ENCODE assay signal across 12 mouse cellular contexts in the genomic region with DNA sequence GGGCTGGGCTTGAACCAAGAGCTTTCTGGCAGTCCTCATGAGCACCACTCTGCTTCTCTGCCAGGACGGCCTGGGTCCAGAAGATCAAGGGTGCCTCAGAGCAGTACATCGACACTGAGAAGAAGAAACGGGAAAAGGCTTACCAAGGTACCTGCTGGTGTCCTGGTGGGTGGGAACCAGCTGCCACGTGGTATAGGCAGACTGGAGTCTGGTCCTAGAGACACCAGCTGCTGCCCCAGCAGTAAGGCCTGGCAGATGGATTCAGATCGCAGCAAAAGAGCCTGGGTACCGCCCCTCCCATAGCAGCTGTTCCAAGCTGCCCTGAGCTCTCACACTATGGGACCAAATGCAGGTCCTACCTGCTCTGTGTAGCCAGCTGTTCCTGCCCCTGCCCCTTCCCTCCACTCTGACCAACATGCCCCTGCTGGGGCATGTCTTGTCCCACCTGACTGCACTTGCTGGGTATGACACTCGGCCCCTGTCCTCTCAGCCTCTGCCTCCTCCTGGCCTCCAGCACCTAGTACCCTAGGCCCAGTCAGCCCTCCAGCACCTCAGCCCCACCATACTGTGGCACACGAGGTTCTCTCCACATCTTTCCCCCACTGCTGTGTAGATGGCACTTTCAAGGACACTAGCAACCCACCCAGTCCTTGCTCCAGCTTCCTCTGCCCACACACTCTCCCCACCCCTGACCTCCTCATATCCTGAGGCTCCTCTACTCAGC. TPM values are rescaled to one million over a fixed set of nuclear protein-coding genes. Genes with fewer than 3 reads are reported as not detected.
DNase-seq lines count a peak whose midpoint lies in the region; ATAC-seq and TF ChIP-seq lines count a peak whose summit lies in the region.
"Had no signal": no experiment of that assay in that cellular context is flagged by ENCODE, and none has a peak within 500 bp of the region (broad histone marks: within the 10 kb centered on the region; RNA-seq: fewer than 3 reads in every experiment).

No protein-coding gene starts in this region.

- DNase-seq in forebrain, embryonic 11.5 days (ENCODE audit: low spot score) = no peak
- no peak for DNase-seq in midbrain, embryonic 11.5 days (ENCODE audit: low spot score, missing footprints)
- DNase-seq in layer of hippocampus, adult 18-20 months (ENCODE audit: low spot score in 2 of 2) = no peak
- DNase-seq in thymus, postnatal 10 days (ENCODE audit: low spot score in 2 of 2) = no peak
- DNase-seq: gastrocnemius, postnatal 36 days had no signal

- no peak overlapping the region for H3K4me3 ChIP-seq in forebrain, embryonic 11.5 days (ENCODE audit: low read depth, low read length)
- no peak overlapping the region for H3K4me3 ChIP-seq in forebrain, embryonic 16.5 days (replicated peaks; ENCODE audit: low read length)
- no peak overlapping the region for H3K4me3 ChIP-seq in midbrain, embryonic 12.5 days
- no peak overlapping the region for H3K4me3 ChIP-seq in midbrain, embryonic 11.5 days (ENCODE audit: low read depth, low read length)
- H3K4me3 ChIP-seq in hindbrain, embryonic 15.5 days = no peak overlapping the region
- no peak overlapping the region for H3K4me3 ChIP-seq in myocyte
- H3K4me3 ChIP-seq: embryonic facial prominence, embryonic 12.5 days had no signal

- no peak overlapping the region for H3K4me2 ChIP-seq in forebrain, embryonic 11.5 days (ENCODE audit: low read depth, low read length, severe bottlenecking)
- no peak overlapping the region for H3K4me2 ChIP-seq in forebrain, embryonic 16.5 days (ENCODE audit: low read length)
- H3K4me2 ChIP-seq in midbrain, embryonic 12.5 days (replicated peaks) = no peak overlapping the region
- H3K4me2 ChIP-seq in midbrain, embryonic 11.5 days = no peak overlapping the region
- H3K4me2 ChIP-seq in hindbrain, embryonic 15.5 days = no peak overlapping the region
- H3K4me2 ChIP-seq in myocyte (ENCODE audit: low read depth) = no peak overlapping the region
- H3K4me2 ChIP-seq: embryonic facial prominence, embryonic 12.5 days had no signal

- WGBS in forebrain, embryonic 11.5 days = 79% methylated on average over 8 of the region's 8 CpGs
- WGBS in forebrain, embryonic 16.5 days = 83% methylated on average over 8 of the region's 8 CpGs
- 83% methylated on average over 8 of the region's 8 CpGs for WGBS in midbrain, embryonic 12.5 days
- WGBS in midbrain, embryonic 11.5 days = 80% methylated on average over 8 of the region's 8 CpGs
- 70% methylated on average over 8 of the region's 8 CpGs for WGBS in hindbrain, embryonic 15.5 days

- no peaks in the 10 kb centered on the region for H3K4me1 ChIP-seq in forebrain, embryonic 11.5 days (replicated peaks; ENCODE audit: control insufficient read depth, insufficient read depth, low read length)
- no peaks in the 10 kb centered on the region for H3K4me1 ChIP-seq in forebrain, embryonic 16.5 days (replicated peaks; ENCODE audit: control insufficient read depth, insufficient read depth, low read length)
- H3K4me1 ChIP-seq in midbrain, embryonic 12.5 days = no peaks in the 10 kb centered on the region
- H3K4me1 ChIP-seq in midbrain, embryonic 11.5 days (ENCODE audit: control insufficient read depth, insufficient read depth, low read length) = no peaks in the 10 kb centered on the region
- H3K4me1 ChIP-seq in hindbrain, embryonic 15.5 days (replicated peaks) = no peaks in the 10 kb centered on the region
- H3K4me1 ChIP-seq: embryonic facial prominence, embryonic 12.5 days had no signal

- no peak overlapping the region for H3ac ChIP-seq in myocyte (ENCODE audit: control insufficient read depth, insufficient read length)

- H3K9ac ChIP-seq in forebrain, embryonic 11.5 days (ENCODE audit: low read length) = no peak overlapping the region
- no peak overlapping the region for H3K9ac ChIP-seq in forebrain, embryonic 16.5 days (replicated peaks; ENCODE audit: low read depth, low read length)
- H3K9ac ChIP-seq in midbrain, embryonic 12.5 days (replicated peaks) = no peak overlapping the region
- H3K9ac ChIP-seq in midbrain, embryonic 11.5 days (ENCODE audit: low read length) = no peak overlapping the region
- no peak overlapping the region for H3K9ac ChIP-seq in hindbrain, embryonic 15.5 days
- H3K9ac ChIP-seq: embryonic facial prominence, embryonic 12.5 days; liver, embryonic 14.5 days had no signal

- no peak overlapping the region for H3K27ac ChIP-seq in forebrain, embryonic 11.5 days (ENCODE audit: low read depth, low read length)
- H3K27ac ChIP-seq in forebrain, embryonic 16.5 days (ENCODE audit: low read length) = no peak overlapping the region
- H3K27ac ChIP-seq in midbrain, embryonic 12.5 days (replicated peaks) = no peak overlapping the region
- no peak overlapping the region for H3K27ac ChIP-seq in midbrain, embryonic 11.5 days (ENCODE audit: low read depth, low read length)
- no peak overlapping the region for H3K27ac ChIP-seq in hindbrain, embryonic 15.5 days (replicated peaks)
- H3K27ac ChIP-seq: embryonic facial prominence, embryonic 12.5 days; liver, embryonic 14.5 days had no signal

- no peaks in the 10 kb centered on the region for H3K36me3 ChIP-seq in forebrain, embryonic 11.5 days (ENCODE audit: control insufficient read depth, insufficient read depth, low read length)
- H3K36me3 ChIP-seq in forebrain, embryonic 16.5 days (ENCODE audit: control insufficient read depth, insufficient read depth) = peaks cover 7% of the 10 kb centered on the region
- H3K36me3 ChIP-seq in midbrain, embryonic 12.5 days = peaks cover 10% of the 10 kb centered on the region
- peaks cover 3% of the 10 kb centered on the region; the same call in 1 of the 2 replicates for H3K36me3 ChIP-seq in midbrain, embryonic 11.5 days (ENCODE audit: control insufficient read depth, insufficient read depth, low read length)
- H3K36me3 ChIP-seq in hindbrain, embryonic 15.5 days = peaks cover 31% of the 10 kb centered on the region; the same call in 1 of the 2 replicates
- no peaks in the 10 kb centered on the region for H3K36me3 ChIP-seq in myocyte (ENCODE audit: control insufficient read depth, insufficient read depth)

- 0 out of 2 replicates have a peak, but pooled peaks have one; percentile 30 for ATAC-seq in forebrain, embryonic 11.5 days (replicated peaks; ENCODE audit: low FRiP score)
- ATAC-seq in forebrain, embryonic 16.5 days = no peak
- peak; percentile 47; the same call in 1 of the 2 replicates for ATAC-seq in midbrain, embryonic 12.5 days (ENCODE audit: low FRiP score, low read depth)
- ATAC-seq in midbrain, embryonic 11.5 days (ENCODE audit: low FRiP score) = no peak
- ATAC-seq in hindbrain, embryonic 15.5 days (ENCODE audit: low FRiP score, low read depth) = peak; percentile 69

- no peaks in the 10 kb centered on the region for H3K9me3 ChIP-seq in forebrain, embryonic 11.5 days (ENCODE audit: control insufficient read depth, low read length)
- no peaks in the 10 kb centered on the region for H3K9me3 ChIP-seq in forebrain, embryonic 16.5 days (ENCODE audit: control insufficient read depth, low read length)
- no peaks in the 10 kb centered on the region for H3K9me3 ChIP-seq in midbrain, embryonic 12.5 days
- H3K9me3 ChIP-seq in midbrain, embryonic 11.5 days (ENCODE audit: control insufficient read depth, low read length) = no peaks in the 10 kb centered on the region
- H3K9me3 ChIP-seq in hindbrain, embryonic 15.5 days = no peaks in the 10 kb centered on the region
- H3K9me3 ChIP-seq: embryonic facial prominence, embryonic 12.5 days had no signal

- H3K27me3 ChIP-seq in forebrain, embryonic 11.5 days (ENCODE audit: control insufficient read depth, insufficient read depth, low read length) = no peaks in the 10 kb centered on the region
- H3K27me3 ChIP-seq in forebrain, embryonic 16.5 days (replicated peaks; ENCODE audit: control insufficient read depth, insufficient read depth, low read length) = no peaks in the 10 kb centered on the region
- H3K27me3 ChIP-seq in midbrain, embryonic 12.5 days = no peaks in the 10 kb centered on the region
- no peaks in the 10 kb centered on the region for H3K27me3 ChIP-seq in midbrain, embryonic 11.5 days (ENCODE audit: control insufficient read depth, insufficient read depth, low read length)
- H3K27me3 ChIP-seq in hindbrain, embryonic 15.5 days = no peaks in the 10 kb centered on the region
- H3K27me3 ChIP-seq in myocyte (ENCODE audit: control insufficient read depth, insufficient read depth, insufficient read length) = no peaks in the 10 kb centered on the region
- H3K27me3 ChIP-seq: embryonic facial prominence, embryonic 12.5 days had no signal

- TF ChIP-seq POLR2A in myocyte (IDR thresholded peaks at IDR 0.05; ENCODE audit: insufficient read length, low read depth) = no peak

- H3K79me2 ChIP-seq in myocyte (ENCODE audit: control insufficient read depth, insufficient read depth) = no peaks in the 10 kb centered on the region

TF ChIP-seq in myocyte, 11 proteins besides CTCF, POLR2A, EP300 and RAD21:
- peak; percentile 77 to 93 (median 91) for TF ChIP-seq MYOG (IDR thresholded peaks at IDR 0.05; ENCODE audit: control insufficient read depth in 1 of 3, insufficient read depth in 1 of 3, insufficient read length in 2 of 3, low read depth in 2 of 3)
- TF ChIP-seq SRF (IDR thresholded peaks at IDR 0.05; ENCODE audit: control insufficient read depth, insufficient read length, low read depth) = no peak
- peak; percentile 31 to 86 (median 85) for TF ChIP-seq MYOD1 (IDR thresholded peaks at IDR 0.05; ENCODE audit: control insufficient read depth in 1 of 3, insufficient read length in 2 of 3, low read depth in 2 of 3)
- TF ChIP-seq USF1 (IDR thresholded peaks at IDR 0.05; ENCODE audit: low read depth) = no peak

RNA-seq across cellular contexts. Expression of gene Fam228a, which starts 29.2 kb away (rescaled TPM):
- polyA plus RNA-seq in forebrain, embryonic 11.5 days (2014; fragmentation: Nextera tagmentation; extraction: Ambion mirVana) = 0.65 and 0.97 TPM in 2 replicates
- polyA plus RNA-seq in forebrain, embryonic 16.5 days (2015; fragmentation: Nextera tagmentation; extraction: Ambion mirVana) = 0.73 and 1.0 TPM in 2 replicates
- 0.63 and 0.65 TPM in 2 replicates for polyA plus RNA-seq in midbrain, embryonic 12.5 days (2016; fragmentation: Nextera tagmentation; extraction: Ambion mirVana)
- polyA plus RNA-seq in midbrain, embryonic 11.5 days (2014; fragmentation: Nextera tagmentation; extraction: Ambion mirVana) = 0.19 and 0.41 TPM in 2 replicates
- polyA plus RNA-seq in hindbrain, embryonic 15.5 days (2015; fragmentation: Nextera tagmentation; extraction: Ambion mirVana) = 0.91 and 1.1 TPM in 2 replicates
- not detected for polyA plus RNA-seq in myocyte (2012; fragmentation: generic; extraction: Trizol)
- 1 to 10 TPM; 1.9 to 3.0 TPM for total RNA-seq in layer of hippocampus, adult 18-20 months (2021)
- total RNA-seq: gastrocnemius, postnatal 36 days; hematopoietic stem cell, adult 5-6 weeks had no signal

RNA-seq across cellular contexts. Expression of gene Pfn4, which starts 59.8 kb away (rescaled TPM):
- 4.2 and 4.9 TPM in 2 replicates for polyA plus RNA-seq in forebrain, embryonic 11.5 days (2014; fragmentation: Nextera tagmentation; extraction: Ambion mirVana)
- 11.3 and 12.5 TPM in 2 replicates for polyA plus RNA-seq in forebrain, embryonic 16.5 days (2015; fragmentation: Nextera tagmentation; extraction: Ambion mirVana)
- polyA plus RNA-seq in midbrain, embryonic 12.5 days (2016; fragmentation: Nextera tagmentation; extraction: Ambion mirVana) = 5.7 and 5.9 TPM in 2 replicates
- 3.8 and 6.2 TPM in 2 replicates for polyA plus RNA-seq in midbrain, embryonic 11.5 days (2014; fragmentation: Nextera tagmentation; extraction: Ambion mirVana)
- 13.7 and 13.8 TPM in 2 replicates for polyA plus RNA-seq in hindbrain, embryonic 15.5 days (2015; fragmentation: Nextera tagmentation; extraction: Ambion mirVana)
- 0.02 TPM for polyA plus RNA-seq in myocyte (2012; fragmentation: generic; extraction: Trizol)
- 10 to 100 TPM; 10.9 to 11.7 TPM for total RNA-seq in layer of hippocampus, adult 18-20 months (2021)

Comparison
In these comparisons a context has a peak if more than half of its experiments do, and no peak if none do; other contexts are left out.
1. ATAC-seq: peak in forebrain, embryonic 11.5 days (single experiment), midbrain, embryonic 12.5 days (single experiment) and hindbrain, embryonic 15.5 days (single experiment); none in forebrain, embryonic 16.5 days (single experiment) and midbrain, embryonic 11.5 days (single experiment).